ENCODE assay signal across 8 mouse cellular contexts in the genomic region with DNA sequence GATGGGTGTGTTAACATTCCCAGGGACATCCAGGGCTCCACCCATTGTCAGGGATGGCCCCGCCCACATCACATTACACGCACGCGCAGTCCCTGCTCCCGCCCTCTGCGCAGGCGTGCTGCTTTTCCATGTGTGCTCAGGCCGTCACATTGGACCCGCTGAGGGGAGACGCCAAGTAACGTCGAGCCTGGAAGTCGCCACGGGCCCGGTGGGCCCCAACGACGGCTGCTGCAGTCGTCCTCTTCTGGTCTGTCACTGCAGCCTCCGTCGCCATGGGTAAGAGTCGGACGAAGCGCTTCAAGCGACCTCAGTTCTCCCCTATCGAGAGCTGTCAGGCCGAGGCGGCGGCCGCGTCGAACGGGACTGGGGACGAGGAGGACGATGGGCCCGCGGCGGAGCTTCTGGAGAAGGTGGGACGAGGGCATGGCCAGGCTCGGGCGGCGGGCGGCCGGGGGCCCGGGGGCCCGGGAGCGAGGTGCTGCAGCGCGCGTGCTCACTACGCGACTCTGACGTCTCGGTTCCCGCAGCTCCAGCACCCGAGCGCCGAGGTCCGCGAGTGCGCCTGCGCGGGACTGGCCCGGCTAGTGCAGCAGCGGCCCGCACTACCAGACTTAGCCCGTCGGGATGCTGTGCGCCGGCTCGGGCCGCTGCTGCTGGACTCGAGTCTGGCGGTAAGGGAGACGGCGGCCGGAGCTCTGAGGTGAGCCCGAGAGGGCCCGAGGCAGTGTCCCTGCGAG. TPM values are rescaled to one million over a fixed set of nuclear protein-coding genes. Genes with fewer than 3 reads are reported as not detected.
DNase-seq lines count a peak whose midpoint lies in the region; ATAC-seq and TF ChIP-seq lines count a peak whose summit lies in the region.

A gene (plus strand): TSS at position 108 of the 737 bp plus-strand sequence.

- peak within 1 kb of the TSS; percentile 84 for H3K9ac ChIP-seq in hindbrain, postnatal 0 days (replicated peaks; ENCODE audit: low read length)

- H3K4me1 ChIP-seq in hindbrain, postnatal 0 days (ENCODE audit: insufficient read depth, low read length): no peaks in the 10 kb centered on the region; the same call in 1 of the 2 replicates

- 1% methylated on average over 78 of the region's 79 CpGs for WGBS in hindbrain, postnatal 0 days

- H3K27ac ChIP-seq in gastrocnemius, adult 2 months: peak within 1 kb of the TSS; percentile 98
- H3K27ac ChIP-seq in hindbrain, postnatal 0 days: peak within 1 kb of the TSS; percentile 98
- H3K27ac ChIP-seq in left cerebral cortex, adult 2 months: peak within 1 kb of the TSS; percentile 88

- peak; percentile 98 for ATAC-seq in hindbrain, postnatal 0 days
- peak; percentile 86 for ATAC-seq in megakaryocyte, adult 5-6 weeks (ENCODE audit: poor library complexity, severe bottlenecking)

- H3K9me3 ChIP-seq in hindbrain, postnatal 0 days (ENCODE audit: low read length): no peaks in the 10 kb centered on the region

- DNase-seq in WW6 (ENCODE audit: low read depth, low spot score): peak; percentile 94
- peak; percentile 87 to 93 for DNase-seq in cerebellum, postnatal 4 days (ENCODE audit: low spot score in 2 of 2)
- peak; percentile 97 for DNase-seq in gastrocnemius, adult 2 months
- DNase-seq in hindbrain, postnatal 0 days (ENCODE audit: low spot score): peak; percentile 97
- peak; percentile 94 to 95 for DNase-seq in left cerebral cortex, adult 2 months (ENCODE audit: extremely low spot score in 1 of 2, low spot score in 2 of 2)
- DNase-seq in right cerebral cortex, adult 2 months (ENCODE audit: low spot score in 2 of 2): peak; percentile 96
- peak; percentile 95 for DNase-seq in urinary bladder, postnatal 14 days (ENCODE audit: low spot score)

- H3K27me3 ChIP-seq in hindbrain, postnatal 0 days (ENCODE audit: insufficient read depth, low read length): no peaks in the 10 kb centered on the region

- H3K4me2 ChIP-seq in hindbrain, postnatal 0 days (ENCODE audit: low read depth, low read length): peak within 1 kb of the TSS; percentile 77

- H3K36me3 ChIP-seq in hindbrain, postnatal 0 days (ENCODE audit: insufficient read depth, low read length): peaks cover 29% of the 10 kb centered on the region

- peak within 1 kb of the TSS; percentile 89 for H3K4me3 ChIP-seq in gastrocnemius, adult 2 months
- H3K4me3 ChIP-seq in hindbrain, postnatal 0 days (ENCODE audit: low read length): peak within 1 kb of the TSS; percentile 84
- peak within 1 kb of the TSS; percentile 96 for H3K4me3 ChIP-seq in left cerebral cortex, adult 2 months

- intact Hi-C loops in gastrocnemius, adult 2 months (cut with DNase I): loop anchor here (2.0 kb wide), 1 partner anchor 19 kb away; a partner anchor contains a TSS
- intact Hi-C loops in left cerebral cortex, adult 2 months (cut with DNase I): no loop called here

- peak; percentile 32 for TF ChIP-seq CTCF in gastrocnemius, adult 2 months (IDR thresholded peaks at IDR 0.05)
- no peak for TF ChIP-seq CTCF in hindbrain, postnatal 0 days (IDR thresholded peaks at IDR 0.05; ENCODE audit: low read depth)
- peak; percentile 36 for TF ChIP-seq CTCF in left cerebral cortex, adult 2 months (IDR thresholded peaks at IDR 0.05)

RNA-seq across cellular contexts. Expression of the gene that starts here (rescaled TPM):
- total RNA-seq in gastrocnemius, adult 2 months (2021): 10 to 100 TPM; 32.6 to 32.7 TPM
- 28.5 and 36.0 TPM in 2 replicates for total RNA-seq in hindbrain, postnatal 0 days (2014; rRNA removed)
- polyA plus RNA-seq in hindbrain, postnatal 0 days (2015; fragmentation: Nextera tagmentation; extraction: Ambion mirVana): 28.4 and 29.2 TPM in 2 replicates
- total RNA-seq in left cerebral cortex, adult 2 months (2021): 10 to 100 TPM; 30.4 to 30.7 TPM
- 5.8 and 10.3 TPM in 2 replicates for total RNA-seq in megakaryocyte, adult 5-6 weeks (2015)
- 10.7 and 13.0 TPM in 2 replicates for total RNA-seq in megakaryocyte, adult 5-6 weeks (2017)

Comparison
In these comparisons a context has a peak if more than half of its experiments do, and no peak if none do; other contexts are left out.
1. Peak in every context shown above with its lines: DNase-seq, ATAC-seq, H3K4me3 ChIP-seq and H3K27ac ChIP-seq.